Mouse (Mus musculus): ENCODE data around the gene Gstm5. TPM values are rescaled to one million over a fixed set of nuclear protein-coding genes. Genes with fewer than 3 reads are reported as not detected.
A peak's percentile ranks its signal among the peaks of the same experiment; 100 is the strongest.

Gstm5 gene
- total RNA-seq, 1 experiment: 20.7 TPM

- no peaks in the 10 kb centered on the region for H3K9me3 ChIP-seq (ENCODE audit: control insufficient read depth, insufficient read depth, low read depth, low read length)
- H3K4me1 ChIP-seq (ENCODE audit: control insufficient read depth in 2 of 2, insufficient read depth in 2 of 2, low read length in 2 of 2, poor library complexity in 1 of 2): peaks cover 0 to 12% of the 10 kb centered on the region in 2 experiments; a peak in 2 of 4 replicates
- no peak overlapping the region for H3K27ac ChIP-seq (ENCODE audit: insufficient read depth, low read depth, low read length, poor library complexity, severe bottlenecking)
- no peaks in the 10 kb centered on the region for H3K36me3 ChIP-seq (ENCODE audit: control insufficient read depth, insufficient read depth, low read length, poor library complexity, severe bottlenecking)
- no peak for TF ChIP-seq CHD2 (IDR thresholded peaks at IDR 0.05; ENCODE audit: low read depth, low read length)
- no peak for TF ChIP-seq ZC3H11A (IDR thresholded peaks at IDR 0.05; ENCODE audit: borderline replicate concordance, low read depth, low read length)
- no peak for TF ChIP-seq HCFC1 (IDR thresholded peaks at IDR 0.05; ENCODE audit: borderline replicate concordance, insufficient read depth, low read length)
- no peak for TF ChIP-seq MAFK (IDR thresholded peaks at IDR 0.05; ENCODE audit: insufficient read depth, low read depth, low read length)
- no peak for TF ChIP-seq ZNF384 (IDR thresholded peaks at IDR 0.05; ENCODE audit: low read depth, low read length)
- in situ Hi-C loops (cut with MboI; ENCODE audit: low sequenced_read_pairs in 2 of 2, unreplicated experiment in 2 of 2): no loop called here
- no peak overlapping the region for H3K9ac ChIP-seq (ENCODE audit: insufficient read depth, low read depth, low read length, poor library complexity, severe bottlenecking)
- no peak overlapping the region for H3K4me3 ChIP-seq (ENCODE audit: insufficient read depth in 1 of 2, low read depth in 1 of 2, low read length in 2 of 2, poor library complexity in 1 of 2, severe bottlenecking in 1 of 2)
- DNase-seq (ENCODE audit: low read depth, low spot score): no peak
These were observed 46.5 kb upstream of the Gstm5 start for GRCm38 (mm10) chr3:107849000-107849692.

- no peak overlapping the region for H3K27ac ChIP-seq (ENCODE audit: insufficient read depth, low read depth, low read length, poor library complexity, severe bottlenecking)
- H3K4me1 ChIP-seq (ENCODE audit: control insufficient read depth in 2 of 2, insufficient read depth in 2 of 2, low read length in 2 of 2, poor library complexity in 1 of 2): peaks cover 0 to 12% of the 10 kb centered on the region in 2 experiments; a peak in 2 of 4 replicates
- in situ Hi-C loops (cut with MboI; ENCODE audit: low sequenced_read_pairs in 2 of 2, unreplicated experiment in 2 of 2): no loop called here
- H3K9me3 ChIP-seq (ENCODE audit: control insufficient read depth, insufficient read depth, low read depth, low read length): no peaks in the 10 kb centered on the region
- no peaks in the 10 kb centered on the region for H3K36me3 ChIP-seq (ENCODE audit: control insufficient read depth, insufficient read depth, low read length, poor library complexity, severe bottlenecking)
- no peak for TF ChIP-seq ZNF384 (IDR thresholded peaks at IDR 0.05; ENCODE audit: low read depth, low read length)
- TF ChIP-seq CHD2 (IDR thresholded peaks at IDR 0.05; ENCODE audit: low read depth, low read length): no peak
- no peak for TF ChIP-seq HCFC1 (IDR thresholded peaks at IDR 0.05; ENCODE audit: borderline replicate concordance, insufficient read depth, low read length)
- no peak for TF ChIP-seq MAFK (IDR thresholded peaks at IDR 0.05; ENCODE audit: insufficient read depth, low read depth, low read length)
- no peak for TF ChIP-seq ZC3H11A (IDR thresholded peaks at IDR 0.05; ENCODE audit: borderline replicate concordance, low read depth, low read length)
- no peak for DNase-seq (ENCODE audit: low read depth, low spot score)
- no peak overlapping the region for H3K4me3 ChIP-seq (ENCODE audit: insufficient read depth in 1 of 2, low read depth in 1 of 2, low read length in 2 of 2, poor library complexity in 1 of 2, severe bottlenecking in 1 of 2)
- H3K9ac ChIP-seq (ENCODE audit: insufficient read depth, low read depth, low read length, poor library complexity, severe bottlenecking): no peak overlapping the region
These were observed 46.0 kb upstream of the Gstm5 start for GRCm38 (mm10) chr3:107849693-107850031.

- H3K4me3 ChIP-seq (ENCODE audit: insufficient read depth in 1 of 2, low read depth in 1 of 2, low read length in 2 of 2, poor library complexity in 1 of 2, severe bottlenecking in 1 of 2): peak overlapping the region in 1 of 2 experiments; percentile 13; a peak in 1 of 4 replicates
- TF ChIP-seq ZNF384 (IDR thresholded peaks at IDR 0.05; ENCODE audit: low read depth, low read length): no peak
- peak; percentile 68; the same call in 1 of the 2 replicates for TF ChIP-seq MAFK (IDR thresholded peaks at IDR 0.05; ENCODE audit: insufficient read depth, low read depth, low read length)
- no peak overlapping the region for H3K9ac ChIP-seq (ENCODE audit: insufficient read depth, low read depth, low read length, poor library complexity, severe bottlenecking)
- no peak for DNase-seq (ENCODE audit: low read depth, low spot score)
- in situ Hi-C loops (cut with MboI; ENCODE audit: low sequenced_read_pairs in 2 of 2, unreplicated experiment in 2 of 2): no loop called here
- H3K4me1 ChIP-seq (ENCODE audit: control insufficient read depth in 2 of 2, insufficient read depth in 2 of 2, low read length in 2 of 2, poor library complexity in 1 of 2): peaks cover 0 to 12% of the 10 kb centered on the region in 2 experiments; a peak in 2 of 4 replicates
- 0 out of 2 replicates have a peak overlapping the region, but pooled peaks have one; percentile 0 for H3K27ac ChIP-seq (ENCODE audit: insufficient read depth, low read depth, low read length, poor library complexity, severe bottlenecking)
- no peaks in the 10 kb centered on the region for H3K36me3 ChIP-seq (ENCODE audit: control insufficient read depth, insufficient read depth, low read length, poor library complexity, severe bottlenecking)
- no peaks in the 10 kb centered on the region for H3K9me3 ChIP-seq (ENCODE audit: control insufficient read depth, insufficient read depth, low read depth, low read length)
These were observed 45.1 kb upstream of the Gstm5 start for GRCm38 (mm10) chr3:107850418-107851031.

- peaks cover 0 to 12% of the 10 kb centered on the region in 2 experiments; a peak in 2 of 4 replicates for H3K4me1 ChIP-seq (ENCODE audit: control insufficient read depth in 2 of 2, insufficient read depth in 2 of 2, low read length in 2 of 2, poor library complexity in 1 of 2)
- in situ Hi-C loops (cut with MboI; ENCODE audit: low sequenced_read_pairs in 2 of 2, unreplicated experiment in 2 of 2): no loop called here
- H3K36me3 ChIP-seq (ENCODE audit: control insufficient read depth, insufficient read depth, low read length, poor library complexity, severe bottlenecking): no peaks in the 10 kb centered on the region
- TF ChIP-seq ZC3H11A (IDR thresholded peaks at IDR 0.05; ENCODE audit: borderline replicate concordance, low read depth, low read length): no peak
- TF ChIP-seq CHD2 (IDR thresholded peaks at IDR 0.05; ENCODE audit: low read depth, low read length): no peak
- no peak for TF ChIP-seq HCFC1 (IDR thresholded peaks at IDR 0.05; ENCODE audit: borderline replicate concordance, insufficient read depth, low read length)
- no peak for TF ChIP-seq MAFK (IDR thresholded peaks at IDR 0.05; ENCODE audit: insufficient read depth, low read depth, low read length)
- no peak for TF ChIP-seq ZNF384 (IDR thresholded peaks at IDR 0.05; ENCODE audit: low read depth, low read length)
- no peak overlapping the region for H3K9ac ChIP-seq (ENCODE audit: insufficient read depth, low read depth, low read length, poor library complexity, severe bottlenecking)
- no peak overlapping the region for H3K4me3 ChIP-seq (ENCODE audit: insufficient read depth in 1 of 2, low read depth in 1 of 2, low read length in 2 of 2, poor library complexity in 1 of 2, severe bottlenecking in 1 of 2)
- no peak for DNase-seq (ENCODE audit: low read depth, low spot score)
- no peak overlapping the region for H3K27ac ChIP-seq (ENCODE audit: insufficient read depth, low read depth, low read length, poor library complexity, severe bottlenecking)
- no peaks in the 10 kb centered on the region for H3K9me3 ChIP-seq (ENCODE audit: control insufficient read depth, insufficient read depth, low read depth, low read length)
These were observed 42.8 kb upstream of the Gstm5 start for GRCm38 (mm10) chr3:107852786-107853185.

Data from ES-E14 (cell line).